Mouse (Mus musculus) myocyte (in vitro differentiated cells): ENCODE measurements around the gene Cbx7.

ENCODE experiments used
- POLR2A ChIP-seq: IDR thresholded peaks from one replicate; pipeline ENCODE4 v1.6.1; 2011; ENCODE audit warnings: low read depth, mild to moderate bottlenecking, control low read depth, moderate library complexity; ENCODE audit not compliant: insufficient read length
- SRF ChIP-seq: IDR thresholded peaks from one replicate; pipeline ENCODE4 v1.6.1; 2011; ENCODE audit warnings: low read depth; ENCODE audit not compliant: control insufficient read depth, insufficient read length
- TCF12 ChIP-seq: IDR thresholded peaks from one replicate; pipeline ENCODE4 v1.6.1; 2011; ENCODE audit warnings: mild to moderate bottlenecking, control low read depth; ENCODE audit not compliant: poor library complexity, insufficient read depth, severe bottlenecking

- no peak for TF ChIP-seq POLR2A
- no peak for TF ChIP-seq TCF12
- TF ChIP-seq SRF = no peak
Measured at GRCm38 (mm10) chr15:79935654-79936373, 35.1 kb downstream of the Cbx7 start.
